Mouse (Mus musculus) stomach, postnatal 0 days (tissue): ENCODE data around the gene Gm49342.

Source experiments
- CTCF ChIP-seq: IDR thresholded peaks from 2 replicates; pipeline ENCODE4 v1.5.1; 2016; ENCODE audit warnings: antibody characterized with exemption, low read depth, mild to moderate bottlenecking, moderate library complexity
- EP300 ChIP-seq: optimal IDR thresholded peaks from 2 replicates; pipeline ENCODE3; 2016; ENCODE audit warnings: antibody characterized with exemption

GRCm38 (mm10) chr14:50931493-50932020 lies 12.8 kb upstream of the Gm49342 start:
- TF ChIP-seq CTCF (no peak), EP300 (no peak)
